Mouse (Mus musculus): ENCODE measurements around the gene Gpx2.

GRCm38 (mm10) chr12:76844346-76845061 is 49.1 kb upstream of the Gpx2 start:
- TF ChIP-seq POLR2A (IDR thresholded peaks at IDR 0.05; ENCODE audit: extremely low read depth, insufficient read depth, low read length) = no peak
- TF ChIP-seq CTCF (IDR thresholded peaks at IDR 0.05; ENCODE audit: extremely low read depth, insufficient read depth, low read length) = no peak

Data from cortical plate, adult 2 months (tissue).